Mouse (Mus musculus) thymus, postnatal 4 days (tissue): ENCODE measurements around the gene Rbm39.
"Not testable (repeated sequence)": the region's sequence is repeated elsewhere in the genome, so short reads cannot be mapped to it uniquely, and the experiment has no call there.

Experiments
- DNase-seq: peaks from one replicate; pipeline ENCODE4 v3.0.0; 2021

The Rbm39 gene

DNA sequence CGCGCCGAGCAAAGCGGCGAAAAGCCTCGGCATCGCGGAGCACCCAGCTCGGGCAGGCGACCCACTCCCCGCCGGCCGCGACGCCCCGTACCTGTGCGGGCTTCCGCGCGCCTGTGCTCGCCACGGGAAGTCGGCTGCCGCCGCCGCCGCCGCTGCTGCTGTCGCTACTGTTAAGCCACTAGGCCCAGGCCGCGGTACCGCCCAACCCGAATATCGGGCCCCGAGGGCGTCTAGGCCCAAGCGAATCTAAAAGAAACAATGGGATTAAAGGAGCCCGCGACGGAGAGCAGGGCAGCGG is 293 bp downstream of the Rbm39 start:
- no peak for DNase-seq

DNA sequence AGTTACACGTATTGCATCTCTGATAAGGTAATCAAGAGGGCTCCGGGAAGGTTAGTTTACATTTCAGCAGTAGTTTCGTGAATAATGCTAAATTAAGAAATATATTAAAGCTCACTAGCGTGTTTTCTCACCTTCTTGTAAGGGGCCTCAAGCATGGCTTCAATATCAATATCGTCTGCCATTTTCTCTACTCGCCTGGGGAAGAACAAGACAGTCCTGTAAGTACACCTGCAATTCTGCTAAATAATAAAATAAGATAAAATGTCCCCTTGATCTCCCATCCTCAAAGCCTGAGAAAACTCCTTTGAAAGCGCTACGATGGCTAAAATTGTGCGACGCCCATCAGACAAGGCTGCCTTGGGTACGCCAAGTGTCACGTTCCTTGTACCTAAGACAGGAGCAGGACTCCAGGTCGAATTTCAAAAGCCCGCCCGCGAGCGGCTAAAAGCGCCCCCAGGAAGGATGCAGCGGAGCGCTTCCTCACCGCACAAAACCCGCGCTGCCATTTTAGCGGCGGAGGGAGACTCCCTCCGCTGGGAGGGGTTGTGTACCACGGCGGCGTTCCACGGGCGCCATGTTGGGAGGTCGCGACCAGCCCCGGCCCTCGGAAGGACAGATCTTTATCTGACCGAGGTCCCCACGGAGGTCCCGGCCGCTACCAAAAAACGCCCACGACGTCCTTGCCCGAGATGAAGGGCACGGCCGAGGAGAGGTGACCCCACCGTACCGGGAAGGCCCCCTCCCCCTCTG is 817 bp downstream of the Rbm39 start:
- peak; percentile 90 for DNase-seq

DNA sequence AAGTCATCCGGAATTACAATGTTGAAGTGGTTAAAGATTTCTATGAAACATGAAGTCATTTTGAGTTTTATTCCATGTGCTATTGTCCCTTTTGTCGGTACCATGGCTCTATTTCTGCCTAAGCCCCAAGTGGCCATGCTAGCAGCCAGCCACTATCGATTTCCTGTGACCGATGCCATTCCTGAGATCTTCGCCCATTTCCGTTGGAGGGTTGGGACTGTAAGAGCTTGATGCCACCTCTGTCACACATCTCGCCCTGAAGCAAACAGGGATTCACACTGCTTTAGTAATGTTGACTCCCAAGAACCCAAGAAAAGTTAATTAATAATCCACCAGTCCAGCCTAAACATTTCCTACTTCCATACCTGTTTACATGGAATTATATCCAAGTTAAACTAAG is 2.4 kb downstream of the Rbm39 start:
- no peak for DNase-seq

DNA sequence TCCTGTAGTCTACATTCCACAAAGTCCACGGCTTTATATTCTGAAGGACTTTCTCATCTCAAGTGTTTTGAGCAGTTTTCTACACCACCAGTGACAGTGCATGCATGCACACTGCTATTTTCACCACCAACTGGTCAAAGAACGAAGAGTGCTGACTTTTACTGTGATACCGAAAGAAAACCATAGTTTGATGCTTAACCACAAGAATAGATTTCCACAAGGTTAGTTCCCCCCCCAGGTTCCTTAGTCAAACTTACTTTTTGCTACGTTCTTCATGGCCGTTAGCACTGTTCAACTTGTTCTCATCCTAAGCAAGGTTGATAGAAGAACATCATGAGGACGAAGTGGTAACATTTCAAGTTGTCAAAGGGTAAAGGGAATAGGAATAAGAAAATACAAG is 3.0 kb downstream of the Rbm39 start:
- DNase-seq = no peak

DNA sequence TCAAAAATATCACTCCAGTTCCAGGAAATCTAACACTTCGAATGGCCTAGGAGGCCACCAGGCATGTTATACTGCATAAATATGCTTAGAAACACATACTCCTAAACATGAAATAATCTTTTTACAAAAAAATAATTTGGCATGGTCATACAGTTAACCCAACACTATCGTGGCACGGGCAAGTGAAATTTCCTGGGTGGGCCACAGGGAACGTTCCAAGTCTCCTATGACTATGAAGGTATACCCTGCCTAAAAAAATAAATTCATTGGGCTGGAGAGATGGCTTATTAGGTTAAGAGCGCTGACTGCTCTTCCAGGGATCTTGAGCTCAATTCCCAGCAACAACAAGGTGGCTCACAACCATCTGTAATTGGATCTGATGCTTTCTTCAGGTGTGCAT is 13.5 kb downstream of the Rbm39 start:
- no peak for DNase-seq

DNA sequence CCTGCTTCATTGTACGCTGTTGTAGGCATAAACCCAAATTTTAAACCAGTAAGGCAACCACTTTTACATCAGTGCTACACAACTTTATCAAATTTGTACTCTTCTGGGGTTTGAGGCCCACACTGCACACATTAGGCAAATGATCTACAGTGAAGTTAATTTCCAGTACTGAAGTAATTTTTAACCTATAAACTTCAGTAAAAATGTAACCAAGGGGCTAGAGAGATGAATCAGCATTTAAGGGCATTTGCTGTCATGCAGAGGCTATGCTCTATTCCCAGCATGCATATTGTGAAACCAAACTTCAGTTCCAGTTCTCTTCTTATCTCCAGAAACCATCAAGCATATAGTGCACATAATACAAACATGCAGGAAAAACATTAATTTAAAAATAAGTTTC is 14.6 kb downstream of the Rbm39 start:
- no peak for DNase-seq

DNA sequence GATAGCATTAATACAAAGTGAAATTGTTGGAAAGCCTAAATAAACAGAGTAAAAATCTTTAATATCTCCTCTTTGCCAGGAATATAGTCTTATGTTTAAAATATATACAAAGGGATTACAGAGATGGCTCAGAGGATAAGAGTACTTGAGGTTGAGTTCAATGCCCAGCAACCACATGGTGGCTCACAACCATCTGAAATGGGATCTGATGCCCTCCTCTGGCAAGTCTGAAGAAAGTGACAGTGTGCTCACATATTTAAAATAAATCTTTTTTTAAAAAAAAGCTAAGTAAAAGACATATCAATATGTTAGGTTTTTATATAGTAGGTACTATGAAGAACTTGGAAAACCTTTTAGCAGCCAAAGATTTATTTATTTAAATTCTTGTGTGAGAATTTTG is 28.5 kb downstream of the Rbm39 start:
- DNase-seq = no peak

DNA sequence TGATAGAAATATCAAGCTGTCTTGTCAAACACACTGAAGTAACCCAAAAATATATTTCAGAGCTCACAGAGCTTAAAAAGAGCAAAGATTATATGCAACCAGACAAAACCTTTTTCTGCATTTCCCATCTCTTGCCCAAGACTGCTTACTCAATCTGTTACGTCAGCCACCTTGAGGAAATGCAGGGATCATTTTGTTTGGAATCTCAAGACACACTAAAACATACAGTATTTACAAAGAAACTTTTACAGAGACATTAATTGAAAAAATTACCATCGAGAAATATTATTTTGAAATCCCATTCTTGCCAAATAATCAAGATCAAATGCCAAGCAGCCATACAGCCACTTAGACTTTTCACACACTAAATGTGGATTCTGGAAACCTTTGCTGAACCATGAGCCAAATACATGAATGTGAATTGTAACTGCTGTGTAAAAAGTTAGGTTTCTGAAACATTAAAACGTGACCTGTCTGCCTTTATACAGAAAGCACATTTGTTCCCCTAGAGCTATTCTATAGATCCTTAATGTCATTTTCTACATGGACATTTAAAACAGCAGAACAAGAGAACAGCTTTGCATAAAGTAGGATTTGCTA is 32.6 kb downstream of the Rbm39 start:
- DNase-seq = no peak

DNA sequence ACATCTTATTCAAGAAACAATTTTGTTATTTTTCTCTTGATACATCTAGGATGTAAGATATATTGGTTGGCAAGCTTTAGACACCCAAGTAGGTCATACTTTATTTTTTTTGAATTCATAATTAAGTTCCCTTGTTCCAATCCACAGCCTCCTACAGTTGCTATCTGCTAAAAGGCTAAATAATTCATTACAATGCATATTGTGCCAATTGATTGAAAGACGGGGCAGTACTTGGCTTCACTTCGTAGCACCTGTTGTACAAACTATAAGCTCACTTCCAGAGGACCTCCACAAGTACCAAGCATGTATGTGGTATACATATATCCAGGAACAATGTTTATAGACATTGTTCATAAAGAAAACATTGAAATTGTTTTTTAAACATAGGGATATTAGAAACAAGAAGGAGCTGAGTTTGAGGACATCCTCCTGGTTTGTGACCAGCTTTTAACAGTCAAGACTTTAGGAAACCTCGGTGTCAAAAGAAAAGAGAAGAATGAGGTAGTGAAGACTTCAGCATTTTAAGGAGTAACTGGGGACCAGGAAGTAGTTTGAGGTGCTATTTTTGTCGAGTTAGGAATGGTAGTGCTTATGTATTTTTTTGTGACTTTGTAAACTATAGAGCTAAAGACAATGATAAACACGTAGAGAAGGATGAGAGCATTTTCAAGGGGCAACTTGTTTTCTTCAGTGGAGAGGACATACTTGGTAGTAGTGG is 33.6 kb downstream of the Rbm39 start:
- no peak for DNase-seq

DNA sequence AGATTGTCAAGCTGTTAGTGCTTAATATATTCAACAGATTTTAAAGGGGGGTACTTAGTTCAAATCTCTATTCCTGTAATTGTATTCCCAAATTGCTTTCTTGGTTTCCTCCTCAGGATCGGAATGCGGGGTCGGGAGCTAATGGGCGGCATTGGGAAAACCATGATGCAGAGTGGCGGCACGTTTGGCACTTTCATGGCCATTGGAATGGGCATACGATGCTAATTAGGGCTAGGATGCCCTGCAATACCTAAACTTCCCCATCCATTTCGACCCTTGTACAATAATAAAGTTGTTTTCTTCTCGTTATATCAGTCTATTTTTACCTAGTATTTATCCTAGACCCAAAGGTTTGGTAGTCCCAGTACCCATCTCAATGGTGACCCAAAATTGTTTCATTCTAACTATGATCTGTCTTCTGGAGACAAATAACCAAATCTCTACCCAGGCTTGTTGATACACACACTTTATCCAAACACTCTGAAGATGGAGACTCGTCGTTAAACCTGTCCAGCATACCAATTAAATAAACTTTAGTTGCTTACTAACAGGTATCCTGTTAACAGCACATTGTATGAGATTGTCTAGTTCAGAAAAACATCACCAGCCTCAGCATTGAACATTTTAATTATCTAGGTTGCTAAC is 34.4 kb downstream of the Rbm39 start:
- DNase-seq = no peak

DNA sequence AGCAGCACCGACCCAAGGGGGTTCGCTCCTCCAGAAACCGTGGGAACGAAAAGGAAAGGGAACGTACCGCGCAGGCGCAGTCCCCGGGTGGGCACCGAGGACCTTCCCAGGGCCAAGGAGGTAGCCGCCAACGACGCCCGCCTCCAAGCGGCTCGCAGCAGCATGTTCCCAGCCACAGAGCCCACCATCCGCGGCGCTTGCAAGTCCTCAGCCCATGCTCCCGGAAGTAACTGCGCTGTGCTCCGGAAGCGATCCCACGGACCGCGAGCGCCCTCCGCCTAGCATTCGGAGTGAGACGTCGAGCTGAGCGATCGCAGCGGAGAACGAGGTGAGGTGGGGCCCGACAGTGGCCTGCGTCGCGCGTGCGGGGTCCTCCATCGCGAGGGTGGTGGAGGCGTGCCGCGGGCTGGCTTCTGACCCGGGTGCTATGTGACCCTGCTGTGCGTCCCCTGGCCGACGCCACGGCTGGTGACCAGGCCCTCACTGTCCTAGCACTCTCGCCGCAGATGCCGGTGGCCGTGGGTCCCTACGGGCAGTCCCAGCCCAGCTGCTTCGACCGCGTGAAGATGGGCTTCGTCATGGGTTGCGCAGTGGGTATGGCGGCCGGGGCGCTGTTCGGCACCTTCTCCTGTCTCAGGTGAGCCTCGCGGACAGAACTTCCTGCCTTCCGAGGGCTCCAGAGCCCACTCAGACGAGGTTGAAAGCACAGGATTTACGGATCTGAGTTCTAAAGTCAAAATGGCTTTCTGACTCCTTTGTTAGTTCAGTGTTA is 35.9 kb downstream of the Rbm39 start, which contains the start of the genes Romo1 and Nfs1:
TSS of gene Romo1 (plus strand) at position 87 of the 772 bp plus-strand sequence.
TSS of gene Nfs1 (minus strand) at position 234 of the 772 bp plus-strand sequence.
- peak; percentile 96 for DNase-seq

DNA sequence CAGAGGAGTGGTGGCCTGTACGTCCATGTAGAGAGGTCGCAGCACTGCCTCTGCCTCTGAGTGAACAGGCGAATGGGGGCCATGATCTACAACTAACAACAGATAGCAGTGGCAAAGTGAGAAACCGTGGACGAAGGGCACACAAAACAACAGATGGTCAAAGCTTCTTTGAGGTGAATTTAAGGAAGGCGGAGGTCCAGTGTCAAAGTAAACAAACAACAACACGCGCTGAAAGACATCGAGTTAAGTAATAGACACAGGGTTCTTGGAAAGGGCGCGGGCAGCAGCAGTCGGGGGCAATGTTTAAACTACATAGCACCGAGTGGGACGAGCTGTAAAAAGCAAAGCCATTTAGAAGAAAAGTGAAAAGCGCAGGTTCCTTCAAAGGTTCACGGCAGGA is 36.7 kb downstream of the Rbm39 start:
- DNase-seq = no peak

DNA sequence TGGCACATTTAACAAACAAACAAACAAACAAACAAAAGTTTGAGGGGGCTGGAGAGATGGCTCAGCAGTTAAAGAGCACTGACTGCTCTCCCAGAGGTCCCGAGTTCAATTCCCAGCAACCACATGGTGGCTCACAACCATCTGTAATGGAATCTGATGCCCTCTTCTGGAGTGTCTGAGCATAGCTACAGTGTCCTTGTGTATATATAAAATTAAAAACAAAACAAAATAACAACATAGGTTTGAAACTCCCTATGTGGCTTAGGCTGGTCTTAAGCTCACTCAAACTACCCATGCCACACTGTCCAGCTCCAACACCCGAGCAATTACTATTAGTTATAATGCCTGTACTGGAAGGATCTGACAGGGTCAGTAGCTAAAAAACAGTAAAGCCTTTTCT is 37.2 kb downstream of the Rbm39 start:
- DNase-seq = no peak

DNA sequence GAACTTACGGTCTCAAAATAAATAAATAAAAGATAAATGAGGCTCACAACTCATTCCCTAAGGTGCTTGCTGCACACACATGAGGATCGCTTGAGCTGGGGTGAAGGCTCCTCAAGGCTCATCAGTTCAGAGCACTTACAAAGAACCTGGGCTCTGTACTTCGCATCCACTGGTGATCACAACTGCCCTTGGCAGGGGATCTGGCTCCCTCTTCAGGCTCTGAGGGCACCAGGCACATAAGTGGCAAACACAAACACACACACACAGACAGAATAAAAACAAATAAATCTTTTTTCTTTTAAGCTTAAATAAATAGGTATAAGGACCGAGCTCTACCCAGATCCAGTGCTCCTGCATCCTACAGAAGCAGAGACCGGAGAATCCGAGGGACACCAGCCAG is 44.3 kb downstream of the Rbm39 start:
- DNase-seq = peak; percentile 31

DNA sequence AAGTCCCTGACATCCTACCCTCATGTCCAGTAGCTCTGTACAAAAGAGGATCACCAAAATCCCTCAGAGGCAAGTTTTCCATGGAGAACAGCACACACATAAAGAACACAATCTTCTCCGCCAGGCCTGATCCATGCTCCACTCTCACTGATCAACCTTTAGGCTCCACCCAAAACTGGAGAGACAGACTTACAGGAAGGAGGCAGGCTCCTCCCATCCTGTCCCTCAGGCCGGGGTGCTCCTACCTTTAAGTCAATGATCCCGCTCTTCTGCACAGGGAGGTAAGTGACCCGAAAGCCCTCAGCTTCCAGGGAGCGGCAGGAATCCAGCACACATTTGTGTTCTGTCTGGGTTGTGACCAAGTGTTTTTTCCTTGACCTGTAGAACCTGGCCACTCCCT is 45.9 kb downstream of the Rbm39 start:
- DNase-seq = no peak

DNA sequence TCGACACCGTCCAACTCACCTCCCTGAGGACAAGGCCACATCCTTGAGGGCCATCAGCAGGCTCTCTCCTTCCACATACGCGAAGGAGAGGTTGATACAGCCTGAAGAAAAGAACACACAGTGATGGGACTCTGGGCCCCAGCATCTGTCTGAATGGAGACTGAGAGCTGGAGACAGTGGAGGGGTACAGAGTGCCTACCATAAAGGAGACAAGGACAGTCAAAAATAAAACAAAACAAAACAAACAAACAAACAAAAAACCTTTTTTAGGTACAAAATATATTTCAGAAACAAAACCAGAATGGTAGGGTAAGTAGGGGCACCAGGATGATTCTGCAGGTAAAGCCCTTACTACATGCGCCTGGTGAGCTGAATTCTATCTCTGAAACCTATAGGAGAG is 53.0 kb downstream of the Rbm39 start, which contains the start of gene Gm28036:
TSS of gene Gm28036 (minus strand) at position 101 of the 400 bp plus-strand sequence.
- no peak for DNase-seq

DNA sequence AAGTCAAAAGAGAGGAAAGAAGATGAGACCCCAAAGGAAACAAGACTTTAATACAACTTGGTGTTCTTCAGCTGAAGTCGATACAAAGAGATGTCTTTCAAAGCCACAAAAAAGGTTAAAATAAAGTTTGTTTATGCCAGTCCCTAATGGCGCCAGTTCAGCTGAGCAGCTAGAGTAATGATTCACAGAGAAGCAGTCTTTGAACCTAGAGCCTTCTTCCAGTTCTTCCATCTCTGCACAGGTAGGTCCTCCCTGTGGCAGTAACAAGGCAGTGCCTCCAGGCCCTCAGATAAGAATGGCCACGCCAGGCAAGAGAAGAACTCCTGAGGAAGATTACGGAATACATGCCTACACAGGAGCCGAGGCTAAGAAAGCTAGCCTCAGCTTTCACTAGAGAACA is 56.3 kb downstream of the Rbm39 start:
- DNase-seq = no peak

DNA sequence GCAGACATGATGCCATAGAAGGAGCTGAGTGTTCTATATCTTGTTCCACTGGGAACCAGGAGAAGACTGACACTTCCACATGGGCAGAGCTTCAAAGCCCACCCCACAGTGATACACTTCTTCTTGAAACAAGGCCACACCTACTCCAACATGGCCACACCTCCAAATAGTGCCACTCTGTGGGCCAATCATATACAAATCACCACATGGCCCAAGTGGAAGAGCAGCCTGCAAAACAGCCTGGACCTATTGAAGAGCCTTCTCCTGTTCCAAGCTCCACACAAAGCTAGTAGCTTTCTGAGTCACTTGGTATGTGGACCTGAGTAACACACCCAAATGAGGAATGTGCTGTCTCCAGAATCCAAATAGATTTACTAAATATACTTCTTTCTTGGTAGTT is 60.5 kb downstream of the Rbm39 start:
- no peak for DNase-seq

DNA sequence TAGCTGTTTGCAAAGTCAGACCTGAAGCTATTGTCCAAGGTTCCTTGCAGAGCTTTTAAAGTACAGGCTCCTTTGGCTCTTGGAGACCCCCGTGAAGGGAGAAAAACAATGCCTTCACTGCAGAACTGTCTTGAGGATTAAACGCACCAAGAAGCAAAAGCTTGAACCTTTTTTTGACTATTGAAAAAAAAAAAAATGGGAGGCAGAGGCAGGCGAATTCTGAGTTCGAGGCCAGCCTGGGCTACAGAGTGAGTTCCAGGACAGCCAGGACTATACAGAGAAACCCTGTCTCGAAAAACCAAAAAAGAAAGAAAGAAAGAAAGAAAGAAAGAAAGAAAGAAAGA is 68.0 kb downstream of the Rbm39 start:
- DNase-seq = not testable (repeated sequence)

DNA sequence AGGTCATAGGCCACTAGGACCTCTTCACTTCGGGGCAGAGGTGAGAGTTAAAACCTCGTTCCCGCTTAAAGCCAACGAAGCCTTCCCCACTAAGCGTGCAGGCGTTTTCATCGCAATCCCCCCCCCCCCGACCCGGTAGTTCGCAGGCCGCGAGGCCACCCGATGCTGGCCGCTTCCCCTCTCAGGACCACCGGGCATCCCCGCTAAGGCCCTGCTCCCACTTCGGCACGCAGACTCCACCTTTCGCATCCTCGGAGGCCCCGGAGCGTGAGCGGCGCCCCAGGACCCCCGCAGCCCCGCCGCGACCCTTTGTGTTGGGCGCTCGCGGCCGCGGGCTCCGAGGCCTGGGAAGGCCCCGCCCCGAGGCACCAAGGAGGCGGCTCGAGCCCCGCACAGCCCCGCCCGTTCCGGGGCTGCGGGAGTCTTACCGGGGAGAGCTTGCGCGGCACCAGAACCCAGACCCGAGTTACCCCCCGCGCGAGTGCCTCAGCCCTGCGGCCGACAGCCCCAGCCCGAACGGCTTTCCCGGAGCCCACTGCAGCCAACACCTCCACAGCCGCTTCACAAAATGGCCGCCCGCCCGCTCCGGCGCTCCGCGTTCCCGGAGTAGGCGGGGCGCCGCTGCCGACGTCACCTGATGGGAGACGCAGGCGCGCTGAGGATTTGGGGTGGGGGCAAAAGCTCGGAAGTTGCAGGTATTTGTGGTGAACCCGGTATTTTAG is 68.5 kb downstream of the Rbm39 start, which contains the start of the genes Cpne1 and Rbm12:
TSS of gene Cpne1 (minus strand) at position 608 of the 722 bp plus-strand sequence.
TSS of gene Rbm12 (minus strand) at position 621 of the 722 bp plus-strand sequence.
- peak; percentile 98 for DNase-seq

DNA sequence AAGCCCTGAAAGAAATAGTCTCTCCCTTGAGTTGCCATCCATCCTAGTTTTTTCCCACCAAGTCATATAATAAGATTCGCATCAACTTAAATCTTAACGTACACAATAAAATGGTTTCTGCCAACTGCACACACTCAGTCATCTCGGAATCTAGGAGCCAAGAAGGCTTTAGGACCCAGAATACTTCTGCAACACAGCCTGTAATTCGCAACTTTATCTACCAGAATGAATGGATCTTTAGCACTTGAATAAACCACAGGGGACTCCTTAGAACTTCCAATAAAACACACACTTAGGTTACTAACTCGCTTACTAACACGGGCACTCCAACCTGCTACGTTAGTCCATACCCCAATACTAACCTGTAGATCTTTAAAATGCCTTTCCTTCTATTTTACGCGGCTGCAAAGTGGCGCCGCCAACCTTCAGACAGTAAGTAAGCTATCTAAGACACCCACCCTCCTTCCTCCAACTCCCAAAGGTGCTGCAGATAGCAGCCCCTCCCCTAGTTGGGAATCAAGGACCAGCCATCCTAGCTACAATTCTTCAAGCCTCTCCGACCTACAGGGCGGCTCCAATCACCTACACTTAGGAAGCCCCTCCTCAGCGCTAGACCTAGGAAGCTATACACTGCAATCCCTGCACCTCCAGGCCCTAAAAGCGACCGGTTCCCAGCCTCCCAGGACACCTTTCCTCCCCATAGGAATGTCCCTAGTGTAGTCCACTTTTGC is 69.2 kb downstream of the Rbm39 start:
- DNase-seq = peak; percentile 29
